Mouse (Mus musculus) neural tube, embryonic 14.5 days (tissue): ENCODE results near the gene Abcg1. TPM values are rescaled to one million over a fixed set of nuclear protein-coding genes. Genes with fewer than 3 reads are reported as not detected.

Source experiments
- ATAC-seq: fragments of 200-750 bp; cut with Nextera tagmentation; 2 replicates; pipeline ENCODE4 v1.8.0; 2017; ENCODE audit warnings: low read depth, mild to moderate bottlenecking, moderate TSS enrichment, moderate library complexity
- H3K27ac ChIP-seq: fragments of 300-500 bp; sonication (generic); 2 replicates; pipeline ENCODE4 v1.5.1; 2014; ENCODE audit warnings: low read depth, mild to moderate bottlenecking, control low read depth, low read length, moderate library complexity, mixed read lengths
- H3K27me3 ChIP-seq: fragments of 300-500 bp; sonication (generic); 2 replicates; pipeline ENCODE4 v1.6.1; 2014; ENCODE audit warnings: low read length; ENCODE audit not compliant: control insufficient read depth, insufficient read depth
- H3K36me3 ChIP-seq: fragments of 300-500 bp; sonication (generic); 2 replicates; pipeline ENCODE4 v1.6.1; 2014; ENCODE audit warnings: low read length, mixed read lengths; ENCODE audit not compliant: control insufficient read depth, insufficient read depth
- H3K4me1 ChIP-seq: fragments of 300-500 bp; sonication (generic); 2 replicates; pipeline ENCODE4 v1.6.1; 2014; ENCODE audit warnings: low read length; ENCODE audit not compliant: control insufficient read depth, insufficient read depth
- H3K4me2 ChIP-seq: fragments of 300-500 bp; sonication (generic); 2 replicates; pipeline ENCODE4 v1.6.1; 2014; ENCODE audit warnings: mild to moderate bottlenecking, low read depth, low read length, control low read depth
- H3K4me3 ChIP-seq: fragments of 300-500 bp; sonication (generic); 2 replicates; pipeline ENCODE4 v1.5.1; 2014; ENCODE audit warnings: low read depth, low read length, control low read depth, mixed read lengths
- H3K9ac ChIP-seq: fragments of 300-500 bp; sonication (generic); replicated peaks from 2 replicates; pipeline ENCODE4 v1.6.1; 2014; ENCODE audit warnings: low read depth, mild to moderate bottlenecking, control low read depth, low read length, mixed read lengths
- H3K9me3 ChIP-seq: fragments of 300-500 bp; sonication (generic); 2 replicates; pipeline ENCODE4 v1.6.1; 2016; ENCODE audit warnings: low read length; ENCODE audit not compliant: control insufficient read depth
- WGBS: fragments of 180-500 bp; shearing (Covaris S2); extraction: QIAGEN DNeasy Blood & Tissue Kit; methylation state at CpG from one replicate; pipeline ENCODE4 v1.1.7; 2014; 5-methylcytosine and 5-hydroxymethylcytosine counted together
- polyA plus RNA-seq: library from polyadenylated mRNA; unstranded; fragments of >200 nt; fragmentation: Nextera tagmentation; extraction: Ambion mirVana; gene quantifications from 2 replicates; pipeline ENCODE4 v1.2.1, GENCODE M21; 2014

Gene Abcg1
- polyA plus RNA-seq, 1 experiment from 2014 or later: 20.5 TPM

DNA sequence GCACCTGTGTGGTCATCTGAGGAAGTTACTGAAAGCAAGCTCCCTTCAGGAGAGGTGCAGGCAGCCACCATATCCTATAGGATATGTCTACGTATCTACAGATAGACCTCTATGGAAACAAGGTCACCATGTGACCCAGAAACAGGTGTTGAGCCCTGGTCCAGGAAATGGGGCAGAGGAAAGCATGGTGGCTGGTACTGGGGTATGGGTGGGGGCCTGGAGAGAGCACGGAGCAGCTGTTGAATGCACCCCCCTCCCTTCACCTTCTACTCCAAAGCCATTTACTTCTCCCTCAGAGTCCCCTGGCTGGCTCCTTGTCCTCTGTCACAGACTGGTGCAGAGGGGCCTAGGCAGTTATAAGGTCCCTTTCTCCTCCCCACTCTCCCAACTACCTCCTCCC lies 106.3 kb downstream of the Abcg1 start:
- Histone ChIP-seq H3K4me2 (no peak overlapping the region), H3K27me3 (no peaks in the 10 kb centered on the region), H3K9ac (no peak overlapping the region), H3K4me1 (no peaks in the 10 kb centered on the region), H3K36me3 (no peaks in the 10 kb centered on the region), H3K9me3 (no peaks in the 10 kb centered on the region), H3K27ac (no peak overlapping the region), H3K4me3 (no peak overlapping the region)
- no peak for ATAC-seq
- WGBS: 87% methylated on average over 2 of the region's 2 CpGs

DNA sequence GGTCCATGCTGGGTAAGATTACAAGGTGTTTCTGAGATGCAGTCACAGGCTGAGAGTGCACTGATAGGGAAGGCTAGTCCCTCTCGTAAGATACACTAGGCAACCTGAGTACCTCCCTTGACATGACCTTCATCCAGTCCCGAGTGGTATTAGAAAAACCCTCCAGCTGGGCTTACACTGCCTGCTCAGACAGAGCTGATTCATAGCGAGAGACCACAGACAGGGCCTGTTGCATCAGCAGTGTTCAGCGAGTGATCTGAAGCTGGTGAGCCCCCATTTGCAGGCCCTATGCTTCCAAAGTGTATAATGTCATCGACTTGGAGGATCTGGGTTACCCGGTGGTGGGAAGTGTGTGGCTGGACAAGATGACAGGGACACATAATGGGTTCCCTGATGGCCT lies 107.7 kb downstream of the Abcg1 start, which contains the start of gene Tff1:
TSS of gene Tff1 (minus strand) at position 151 of the 400 bp plus-strand sequence.
- WGBS: 90% methylated on average over 6 of the region's 6 CpGs
- no peak within 1 kb of the TSS for H3K4me3 ChIP-seq
- no peaks in the 10 kb centered on the region for H3K4me1 ChIP-seq
- no peak within 1 kb of the TSS for H3K9ac ChIP-seq
- H3K27me3 ChIP-seq: no peaks in the 10 kb centered on the region
- no peaks in the 10 kb centered on the region for H3K9me3 ChIP-seq
- no peaks in the 10 kb centered on the region for H3K36me3 ChIP-seq
- H3K4me2 ChIP-seq: no peak within 1 kb of the TSS
- no peak for ATAC-seq
- no peak within 1 kb of the TSS for H3K27ac ChIP-seq

Other genes with a start within 250 kb of the Abcg1 start
- gene Glp1r, start 155.9 kb upstream of the Abcg1 start, polyA plus RNA-seq: 1.1 and 2.0 TPM in 2 replicates
- gene Umodl1, start 103.0 kb upstream of the Abcg1 start, polyA plus RNA-seq: not detected in 2 replicates
- gene Tff3, start 72.0 kb downstream of the Abcg1 start, polyA plus RNA-seq: 1.9 TPM in 1 of 2 replicates, not detected in the other
- gene Tff2, start 86.6 kb downstream of the Abcg1 start, polyA plus RNA-seq: not detected in 2 replicates
- gene Tff1, start 107.6 kb downstream of the Abcg1 start, polyA plus RNA-seq: not detected in 2 replicates
- not detected in 2 replicates for gene Tmprss3, start 141.3 kb downstream of the Abcg1 start, polyA plus RNA-seq
- 0.44 TPM in 1 of 2 replicates, not detected in the other for gene Ubash3a, start 150.2 kb downstream of the Abcg1 start, polyA plus RNA-seq
- gene Rsph1, start 219.7 kb downstream of the Abcg1 start, polyA plus RNA-seq: 2.0 and 3.3 TPM in 2 replicates
- 10.1 and 10.5 TPM in 2 replicates for gene Slc37a1, start 229.1 kb downstream of the Abcg1 start, polyA plus RNA-seq